Mouse (Mus musculus): ENCODE measurements around the gene Ppa1. TPM values are rescaled to one million over a fixed set of nuclear protein-coding genes. Genes with fewer than 3 reads are reported as not detected.

The Ppa1 gene
- polyA plus RNA-seq, 1 experiment from 2014 or later, result 110 TPM

GRCm38 (mm10) chr10:61717406-61718296, 69.3 kb downstream of the Ppa1 start:
- Histone ChIP-seq H3K36me3 (ENCODE audit: control insufficient read depth, insufficient read depth) (no peaks in the 10 kb centered on the region), H3K4me3 (ENCODE audit: low read length) (no peak overlapping the region), H3K4me1 (ENCODE audit: control insufficient read depth, insufficient read depth, low read length) (peaks cover 15% of the 10 kb centered on the region), H3K27ac (ENCODE audit: low read length) (no peak overlapping the region), H3K27me3 (ENCODE audit: control insufficient read depth, insufficient read depth, low read length) (no peaks in the 10 kb centered on the region), H3K4me2 (ENCODE audit: low read depth, low read length) (no peak overlapping the region), H3K9ac (ENCODE audit: low read length) (no peak overlapping the region), H3K9me3 (replicated peaks; ENCODE audit: control insufficient read depth, low read length) (no peaks in the 10 kb centered on the region)
- 88% methylated on average over 12 of the region's 12 CpGs for WGBS
- ATAC-seq (replicated peaks; ENCODE audit: extremely low read depth, insufficient read depth, low FRiP score), result no peak

- ATAC-seq (replicated peaks; ENCODE audit: extremely low read depth, insufficient read depth, low FRiP score), result no peak
- no peak overlapping the region for H3K27ac ChIP-seq (ENCODE audit: low read length)
- no peaks in the 10 kb centered on the region for H3K36me3 ChIP-seq (ENCODE audit: control insufficient read depth, insufficient read depth)
- H3K9me3 ChIP-seq (replicated peaks; ENCODE audit: control insufficient read depth, low read length), result no peaks in the 10 kb centered on the region
- H3K4me2 ChIP-seq (ENCODE audit: low read depth, low read length), result no peak overlapping the region
- H3K9ac ChIP-seq (ENCODE audit: low read length), result no peak overlapping the region
- peaks cover 17% of the 10 kb centered on the region for H3K4me1 ChIP-seq (ENCODE audit: control insufficient read depth, insufficient read depth, low read length)
- H3K4me3 ChIP-seq (ENCODE audit: low read length), result no peak overlapping the region
- no peaks in the 10 kb centered on the region for H3K27me3 ChIP-seq (ENCODE audit: control insufficient read depth, insufficient read depth, low read length)
- WGBS, result 86% methylated on average over 7 of the region's 7 CpGs
These were observed 72.0 kb downstream of the Ppa1 start for GRCm38 (mm10) chr10:61720331-61720730.

- Histone ChIP-seq H3K27me3 (ENCODE audit: control insufficient read depth, insufficient read depth, low read length) (no peaks in the 10 kb centered on the region), H3K4me2 (ENCODE audit: low read depth, low read length) (no peak overlapping the region), H3K9me3 (replicated peaks; ENCODE audit: control insufficient read depth, low read length) (no peaks in the 10 kb centered on the region), H3K4me3 (ENCODE audit: low read length) (no peak overlapping the region), H3K9ac (ENCODE audit: low read length) (no peak overlapping the region), H3K36me3 (ENCODE audit: control insufficient read depth, insufficient read depth) (peaks cover 3% of the 10 kb centered on the region), H3K27ac (ENCODE audit: low read length) (no peak overlapping the region), H3K4me1 (ENCODE audit: control insufficient read depth, insufficient read depth, low read length) (peaks cover 5% of the 10 kb centered on the region; the same call in 1 of the 2 replicates)
- 68% methylated on average over 3 of the region's 3 CpGs for WGBS
- ATAC-seq (replicated peaks; ENCODE audit: extremely low read depth, insufficient read depth, low FRiP score), result no peak
These were observed 73.9 kb downstream of the Ppa1 start for GRCm38 (mm10) chr10:61722215-61722614.

GRCm38 (mm10) chr10:61723271-61723670, 74.9 kb downstream of the Ppa1 start:
- Histone ChIP-seq H3K27me3 (ENCODE audit: control insufficient read depth, insufficient read depth, low read length) (no peaks in the 10 kb centered on the region), H3K4me2 (ENCODE audit: low read depth, low read length) (no peak overlapping the region), H3K4me1 (ENCODE audit: control insufficient read depth, insufficient read depth, low read length) (peaks cover 5% of the 10 kb centered on the region; the same call in 1 of the 2 replicates), H3K27ac (ENCODE audit: low read length) (peak overlapping the region; percentile 38; the same call in 1 of the 2 replicates), H3K9me3 (replicated peaks; ENCODE audit: control insufficient read depth, low read length) (no peaks in the 10 kb centered on the region), H3K9ac (ENCODE audit: low read length) (no peak overlapping the region), H3K4me3 (ENCODE audit: low read length) (no peak overlapping the region), H3K36me3 (ENCODE audit: control insufficient read depth, insufficient read depth) (peaks cover 7% of the 10 kb centered on the region)
- peak; percentile 63 for ATAC-seq (replicated peaks; ENCODE audit: extremely low read depth, insufficient read depth, low FRiP score)
- 36% methylated on average over 6 of the region's 6 CpGs for WGBS

Other genes starting within 250 kb of the Ppa1 start
- 0.14 TPM in 1 of 2 replicates, not detected in the other for gene Nodal, start 230.6 kb upstream of the Ppa1 start, polyA plus RNA-seq (2015; fragmentation: Nextera tagmentation; extraction: Ambion mirVana)
- gene Eif4ebp2, start 195.9 kb upstream of the Ppa1 start, polyA plus RNA-seq (2015; fragmentation: Nextera tagmentation; extraction: Ambion mirVana), result 43.1 and 52.7 TPM in 2 replicates
- 12.9 and 13.4 TPM in 2 replicates for gene Lrrc20, start 172.8 kb upstream of the Ppa1 start, polyA plus RNA-seq (2015; fragmentation: Nextera tagmentation; extraction: Ambion mirVana)
- gene Npffr1, start 53.1 kb upstream of the Ppa1 start, polyA plus RNA-seq (2015; fragmentation: Nextera tagmentation; extraction: Ambion mirVana), result not detected in 2 replicates
- gene Sar1a, start 31.7 kb downstream of the Ppa1 start, polyA plus RNA-seq (2015; fragmentation: Nextera tagmentation; extraction: Ambion mirVana), result 164 and 182 TPM in 2 replicates
- gene Tysnd1, start 47.0 kb downstream of the Ppa1 start, polyA plus RNA-seq (2015; fragmentation: Nextera tagmentation; extraction: Ambion mirVana), result 20.9 and 22.8 TPM in 2 replicates
- 26.0 and 27.1 TPM in 2 replicates for gene Aifm2, start 66.7 kb downstream of the Ppa1 start, polyA plus RNA-seq (2015; fragmentation: Nextera tagmentation; extraction: Ambion mirVana)
- 44.2 and 44.5 TPM in 2 replicates for gene H2afy2, start 135.6 kb downstream of the Ppa1 start, polyA plus RNA-seq (2015; fragmentation: Nextera tagmentation; extraction: Ambion mirVana)